Mouse (Mus musculus): ENCODE results near the gene Arhgap42. TPM values are rescaled to one million over a fixed set of nuclear protein-coding genes. Genes with fewer than 3 reads are reported as not detected.
A peak's percentile ranks its signal among the peaks of the same experiment; 100 is the strongest.

Arhgap42 gene
- polyA plus RNA-seq, 1 experiment from 2014 or later = 37.9 TPM

- H3K9me3 ChIP-seq (ENCODE audit: low read length) = no peaks in the 10 kb centered on the region
- no peak overlapping the region for H3K4me3 ChIP-seq (ENCODE audit: low read depth, low read length)
- 61% methylated on average over 1 of the region's 1 CpGs for whole genome bisulfite sequencing
These were observed 14.1 kb downstream of the Arhgap42 start for GRCm38 (mm10) chr9:9224837-9225236.

GRCm38 (mm10) chr9:9223384-9223783, 15.5 kb downstream of the Arhgap42 start:
- Histone ChIP-seq H3K36me3 (ENCODE audit: insufficient read depth, low read length) (no peaks in the 10 kb centered on the region), H3K4me1 (ENCODE audit: insufficient read depth, low read depth, low read length) (no peaks in the 10 kb centered on the region), H3K4me3 (ENCODE audit: low read depth, low read length) (no peak overlapping the region), H3K9ac (replicated peaks; ENCODE audit: low read depth) (no peak overlapping the region), H3K9me3 (ENCODE audit: low read length) (no peaks in the 10 kb centered on the region), H3K27me3 (replicated peaks; ENCODE audit: insufficient read depth, low read length) (no peaks in the 10 kb centered on the region), H3K27ac (ENCODE audit: low read length) (no peak overlapping the region), H3K4me2 (replicated peaks; ENCODE audit: low read depth, low read length) (no peak overlapping the region)
- no peak for TF ChIP-seq EP300 (IDR thresholded peaks at IDR 0.05)
- no peak for TF ChIP-seq CTCF (IDR thresholded peaks at IDR 0.05)
- ATAC-seq (no peak), DNase-seq (ENCODE audit: low spot score) (no peak)
- WGBS = 72% methylated on average over 3 of the region's 3 CpGs

More at GRCm38 (mm10) chr9:9224837-9225236, 14.1 kb downstream of the Arhgap42 start:
- no peak for TF ChIP-seq EP300 (IDR thresholded peaks at IDR 0.05)
- TF ChIP-seq CTCF (IDR thresholded peaks at IDR 0.05) = no peak
- Histone ChIP-seq H3K36me3 (ENCODE audit: insufficient read depth, low read length) (no peaks in the 10 kb centered on the region), H3K27ac (ENCODE audit: low read length) (no peak overlapping the region), H3K9ac (replicated peaks; ENCODE audit: low read depth) (no peak overlapping the region), H3K27me3 (replicated peaks; ENCODE audit: insufficient read depth, low read length) (no peaks in the 10 kb centered on the region), H3K4me1 (ENCODE audit: insufficient read depth, low read depth, low read length) (no peaks in the 10 kb centered on the region), H3K4me2 (replicated peaks; ENCODE audit: low read depth, low read length) (no peak overlapping the region)
- ATAC-seq = no peak
- DNase-seq (ENCODE audit: low spot score) = no peak

- no peak for ATAC-seq
- no peaks in the 10 kb centered on the region for H3K27me3 ChIP-seq (replicated peaks; ENCODE audit: insufficient read depth, low read length)
- no peak overlapping the region for H3K4me2 ChIP-seq (replicated peaks; ENCODE audit: low read depth, low read length)
- TF ChIP-seq EP300 (IDR thresholded peaks at IDR 0.05) (no peak), CTCF (IDR thresholded peaks at IDR 0.05) (no peak)
- DNase-seq (ENCODE audit: low spot score) = no peak
- WGBS = 65% methylated on average over 3 of the region's 3 CpGs
- no peak overlapping the region for H3K9ac ChIP-seq (replicated peaks; ENCODE audit: low read depth)
- H3K27ac ChIP-seq (ENCODE audit: low read length) = no peak overlapping the region
- H3K9me3 ChIP-seq (ENCODE audit: low read length) = no peaks in the 10 kb centered on the region
- no peaks in the 10 kb centered on the region for H3K4me1 ChIP-seq (ENCODE audit: insufficient read depth, low read depth, low read length)
- H3K4me3 ChIP-seq (ENCODE audit: low read depth, low read length) = no peak overlapping the region
- no peaks in the 10 kb centered on the region for H3K36me3 ChIP-seq (ENCODE audit: insufficient read depth, low read length)
These were observed 16.9 kb downstream of the Arhgap42 start for GRCm38 (mm10) chr9:9221950-9222486.

- H3K4me3 ChIP-seq (ENCODE audit: low read depth, low read length) = no peak overlapping the region
- 83% methylated on average over 4 of the region's 4 CpGs for WGBS
- H3K4me1 ChIP-seq (ENCODE audit: insufficient read depth, low read depth, low read length) = no peaks in the 10 kb centered on the region
- no peak overlapping the region for H3K9ac ChIP-seq (replicated peaks; ENCODE audit: low read depth)
- no peaks in the 10 kb centered on the region for H3K9me3 ChIP-seq (ENCODE audit: low read length)
- TF ChIP-seq EP300 (IDR thresholded peaks at IDR 0.05) (no peak), CTCF (IDR thresholded peaks at IDR 0.05) (no peak)
- ATAC-seq = no peak
- H3K27ac ChIP-seq (ENCODE audit: low read length) = no peak overlapping the region
- no peaks in the 10 kb centered on the region for H3K27me3 ChIP-seq (replicated peaks; ENCODE audit: insufficient read depth, low read length)
- H3K4me2 ChIP-seq (replicated peaks; ENCODE audit: low read depth, low read length) = no peak overlapping the region
- no peak for DNase-seq (ENCODE audit: low spot score)
- H3K36me3 ChIP-seq (ENCODE audit: insufficient read depth, low read length) = no peaks in the 10 kb centered on the region
These were observed 17.7 kb downstream of the Arhgap42 start for GRCm38 (mm10) chr9:9221185-9221584.

- Histone ChIP-seq H3K4me3 (ENCODE audit: low read depth, low read length) (no peak overlapping the region), H3K27ac (ENCODE audit: low read length) (no peak overlapping the region), H3K36me3 (ENCODE audit: insufficient read depth, low read length) (no peaks in the 10 kb centered on the region), H3K27me3 (replicated peaks; ENCODE audit: insufficient read depth, low read length) (no peaks in the 10 kb centered on the region), H3K9ac (replicated peaks; ENCODE audit: low read depth) (no peak overlapping the region), H3K9me3 (ENCODE audit: low read length) (no peaks in the 10 kb centered on the region), H3K4me2 (replicated peaks; ENCODE audit: low read depth, low read length) (no peak overlapping the region), H3K4me1 (ENCODE audit: insufficient read depth, low read depth, low read length) (no peaks in the 10 kb centered on the region)
- 77% methylated on average over 2 of the region's 2 CpGs for WGBS
- DNase-seq (ENCODE audit: low spot score) = no peak
- ATAC-seq = no peak
- TF ChIP-seq CTCF (IDR thresholded peaks at IDR 0.05) = no peak
- TF ChIP-seq EP300 (IDR thresholded peaks at IDR 0.05) = no peak
These were observed 20.6 kb downstream of the Arhgap42 start for GRCm38 (mm10) chr9:9218301-9218700.

- H3K4me1 ChIP-seq (ENCODE audit: insufficient read depth, low read depth, low read length) = no peaks in the 10 kb centered on the region
- H3K9me3 ChIP-seq (ENCODE audit: low read length) = no peaks in the 10 kb centered on the region
- H3K27ac ChIP-seq (ENCODE audit: low read length) = no peak overlapping the region
- H3K36me3 ChIP-seq (ENCODE audit: insufficient read depth, low read length) = no peaks in the 10 kb centered on the region
- H3K4me3 ChIP-seq (ENCODE audit: low read depth, low read length) = no peak overlapping the region
- no peaks in the 10 kb centered on the region for H3K27me3 ChIP-seq (replicated peaks; ENCODE audit: insufficient read depth, low read length)
- ATAC-seq = no peak
- no peak for DNase-seq (ENCODE audit: low spot score)
- no peak overlapping the region for H3K4me2 ChIP-seq (replicated peaks; ENCODE audit: low read depth, low read length)
- 82% methylated on average over 5 of the region's 5 CpGs for WGBS
- no peak for TF ChIP-seq CTCF (IDR thresholded peaks at IDR 0.05)
- no peak for TF ChIP-seq EP300 (IDR thresholded peaks at IDR 0.05)
- H3K9ac ChIP-seq (replicated peaks; ENCODE audit: low read depth) = no peak overlapping the region
These were observed 24.1 kb downstream of the Arhgap42 start for GRCm38 (mm10) chr9:9214849-9215248.

GRCm38 (mm10) chr9:9214296-9214695, 24.6 kb downstream of the Arhgap42 start:
- Histone ChIP-seq H3K4me2 (replicated peaks; ENCODE audit: low read depth, low read length) (no peak overlapping the region), H3K9ac (replicated peaks; ENCODE audit: low read depth) (no peak overlapping the region), H3K9me3 (ENCODE audit: low read length) (no peaks in the 10 kb centered on the region), H3K27ac (ENCODE audit: low read length) (no peak overlapping the region), H3K27me3 (replicated peaks; ENCODE audit: insufficient read depth, low read length) (no peaks in the 10 kb centered on the region), H3K4me3 (ENCODE audit: low read depth, low read length) (no peak overlapping the region), H3K36me3 (ENCODE audit: insufficient read depth, low read length) (no peaks in the 10 kb centered on the region), H3K4me1 (ENCODE audit: insufficient read depth, low read depth, low read length) (no peaks in the 10 kb centered on the region)
- ATAC-seq (no peak), DNase-seq (ENCODE audit: low spot score) (no peak)
- peak; percentile 19; the same call in 1 of the 2 replicates for TF ChIP-seq CTCF (IDR thresholded peaks at IDR 0.05)
- TF ChIP-seq EP300 (IDR thresholded peaks at IDR 0.05) = no peak

Measured in lung, postnatal 0 days (tissue).